Mouse (Mus musculus) MEL (cell line): Measurements from ENCODE around the gene Pigb. TPM values are rescaled to one million over a fixed set of nuclear protein-coding genes. Genes with fewer than 3 reads are reported as not detected.

Source experiments
- ELF1 ChIP-seq: IDR thresholded peaks from 2 replicates; pipeline ENCODE4 v1.6.1; 2014; ENCODE audit warnings: low read depth, mild to moderate bottlenecking, inconsistent platforms, low read length, improper control_type of control experiment, moderate library complexity
- GABPA ChIP-seq: IDR thresholded peaks from 2 replicates; pipeline ENCODE4 v1.6.1; 2012; ENCODE audit warnings: low read depth, mild to moderate bottlenecking, inconsistent platforms, low read length, improper control_type of control experiment, moderate library complexity
- SIN3A ChIP-seq: IDR thresholded peaks from 2 replicates; pipeline ENCODE4 v1.6.1; 2012; ENCODE audit warnings: low read length, improper control_type of control experiment, inconsistent platforms
- USF1 ChIP-seq: IDR thresholded peaks from 2 replicates; pipeline ENCODE4 v1.6.1; 2014; ENCODE audit warnings: low read depth, mild to moderate bottlenecking, inconsistent platforms, low read length, improper control_type of control experiment, moderate library complexity
- polyA plus RNA-seq, 2 experiments: library from polyadenylated mRNA; stranded (reverse) in 1 of 2; unstranded in 1 of 2; fragments of >175 nt in 1 of 2; fragments of >200 nt in 1 of 2; gene quantifications; 2 replicates each; pipeline versions ENCODE4 v1.2.1 to v1.2.4; 2012; ENCODE audit warnings: low replicate concordance in 2 of 2, low read depth in 1 of 2; ENCODE audit not compliant: insufficient read length in 2 of 2, insufficient read depth in 1 of 2, missing spikeins in 1 of 2
- total RNA-seq: library from RNA; depleted of rRNA; stranded (reverse); fragments of 300-350 nt; gene quantifications from 2 replicates; pipeline ENCODE4 v1.2.3, GENCODE M21; 2012; rRNA removed

Gene Pigb
- total and polyA plus RNA-seq, 3 experiments, result 3.7 to 12.0 TPM; not detected in 1

- TF ChIP-seq SIN3A (peak; percentile 97), GABPA (no peak), ELF1 (peak; percentile 85), USF1 (no peak)
Observed at GRCm38 (mm10) chr9:72958521-72959450, 81.4 kb downstream of the Pigb start, which contains the start of the genes Dyx1c1 and Gm44503 (continued).

Other genes with a start within 250 kb of the Pigb start
- gene Prtg, start 233.5 kb downstream of the Pigb start, total RNA-seq, result not detected in 2 replicates
- not detected for gene Prtg, start 233.5 kb downstream of the Pigb start, polyA plus RNA-seq
- not detected in 2 replicates for gene Pygo1, start 114.7 kb downstream of the Pigb start, total RNA-seq
- not detected for gene Pygo1, start 114.7 kb downstream of the Pigb start, polyA plus RNA-seq
- 1.0 and 1.1 TPM in 2 replicates for gene Dyx1c1, start 81.6 kb downstream of the Pigb start, total RNA-seq
- gene Dyx1c1, start 81.6 kb downstream of the Pigb start, polyA plus RNA-seq, result 1 to 10 TPM in 1 of 2 experiments, not detected in 1; 2.0 TPM
- gene Gm44503, start 81.5 kb downstream of the Pigb start, total RNA-seq, result not detected in 2 replicates
- not detected for gene Gm44503, start 81.5 kb downstream of the Pigb start, polyA plus RNA-seq
- 2.3 and 3.4 TPM in 2 replicates for gene Ccpg1os, start 55.0 kb downstream of the Pigb start, total RNA-seq
- 1 to 10 TPM in 1 of 2 experiments, not detected in 1; 4.6 TPM for gene Ccpg1os, start 55.0 kb downstream of the Pigb start, polyA plus RNA-seq
- gene Ccpg1, start 54.9 kb downstream of the Pigb start, total RNA-seq, result 2.1 and 2.9 TPM in 2 replicates
- gene Ccpg1, start 54.9 kb downstream of the Pigb start, polyA plus RNA-seq, result 10 to 100 TPM in 1 of 2 experiments, not detected in 1; 12.5 TPM
- gene Rab27a, start 4.5 kb upstream of the Pigb start, total RNA-seq, result 8.6 and 8.8 TPM in 2 replicates
- 10 to 100 TPM in 1 of 2 experiments, not detected in 1; 11.2 TPM for gene Rab27a, start 4.5 kb upstream of the Pigb start, polyA plus RNA-seq
- not detected in 2 replicates for gene Khdc3, start 61.5 kb upstream of the Pigb start, total RNA-seq
- gene Khdc3, start 61.5 kb upstream of the Pigb start, polyA plus RNA-seq, result not detected
- gene Gm20509, start 62.1 kb upstream of the Pigb start, total RNA-seq, result not detected in 2 replicates
- gene Gm20509, start 62.1 kb upstream of the Pigb start, polyA plus RNA-seq, result not detected
- 203 and 234 TPM in 2 replicates for gene Rsl24d1, start 73.0 kb upstream of the Pigb start, total RNA-seq
- gene Rsl24d1, start 73.0 kb upstream of the Pigb start, polyA plus RNA-seq, result 100 to 1,000 TPM in 1 of 2 experiments, not detected in 1; 195 TPM